Mouse (Mus musculus): ENCODE measurements around the gene Ttn.

DNA sequence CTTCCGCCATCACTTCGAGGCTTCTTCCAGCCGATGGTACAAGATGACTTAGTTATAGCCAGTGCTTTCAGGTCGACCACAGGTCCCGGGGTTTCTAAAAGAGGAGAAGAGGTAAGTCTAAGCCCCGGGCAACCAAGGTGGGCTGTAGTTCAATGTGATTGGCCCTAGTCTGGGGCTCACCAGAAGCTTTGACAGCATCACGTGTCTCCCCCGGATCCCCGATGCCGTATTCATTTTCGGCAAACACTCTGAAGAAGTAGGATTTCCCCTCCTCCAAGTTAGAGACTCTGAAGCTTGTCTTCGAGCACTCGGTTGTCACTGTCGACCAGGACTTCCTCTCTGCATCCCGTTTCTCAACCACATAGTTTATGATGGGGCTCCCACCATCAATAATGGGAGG, 225.9 kb downstream of the Ttn start:
- TF ChIP-seq CTCF (IDR thresholded peaks at IDR 0.05; ENCODE audit: borderline replicate concordance, extremely low read depth, insufficient read depth, insufficient read length) (no peak), POLR2A (IDR thresholded peaks at IDR 0.05; ENCODE audit: borderline replicate concordance, extremely low read depth, insufficient read depth, insufficient read length, poor library complexity, severe bottlenecking) (no peak)

Measured in brain, embryonic 14.5 days (tissue).